Mouse (Mus musculus) kidney, adult 8-10 months (tissue): Measurements from ENCODE around the gene Ddr2.
"Not testable (repeated sequence)": the region's sequence is repeated elsewhere in the genome, so short reads cannot be mapped to it uniquely, and the experiment has no call there.

Source experiments
- DNase-seq, 2 experiments: peaks; one replicate each; pipeline ENCODE4 v3.0.0; 2022

The Ddr2 gene

DNA sequence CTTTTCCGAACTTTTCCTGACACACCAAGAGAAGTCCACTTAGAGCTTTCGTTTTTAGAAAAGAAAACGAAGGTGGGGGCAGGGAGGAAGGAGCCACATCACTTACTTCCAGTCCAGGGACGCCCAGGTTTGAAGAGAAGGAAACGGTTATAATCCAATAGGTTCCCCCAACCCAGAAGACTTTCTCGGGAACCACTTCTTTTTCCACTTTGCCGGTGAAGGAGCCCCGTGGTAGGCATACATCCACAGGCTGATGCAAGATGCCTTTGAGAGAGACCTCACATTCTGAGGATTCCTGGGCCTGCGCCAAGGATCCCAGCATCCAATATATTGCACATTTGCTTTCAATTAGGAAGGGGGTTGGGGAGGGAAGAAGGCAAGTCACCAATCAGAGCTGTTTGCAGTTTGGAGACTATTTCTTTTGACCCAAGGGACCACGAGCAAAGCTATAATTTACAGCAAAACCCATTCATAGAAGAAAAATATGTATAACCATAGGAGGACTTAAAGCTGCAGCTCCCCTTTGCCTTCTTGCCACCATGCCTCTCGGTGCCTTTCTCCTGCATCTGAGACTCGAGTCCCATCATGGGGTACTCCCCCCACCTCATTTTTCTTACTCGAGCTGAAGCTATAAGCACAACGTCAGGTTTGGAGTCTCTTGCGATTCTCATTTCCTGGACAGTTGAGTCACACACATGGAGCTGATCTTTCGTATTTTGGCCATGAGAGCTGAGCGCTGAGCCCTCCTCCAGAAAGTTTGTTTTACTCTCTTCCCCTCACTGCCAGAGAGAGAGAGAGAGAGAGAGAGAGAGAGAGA, at the start of gene Ddr2:
TSS of gene Ddr2 (minus strand) at position 247 of the 817 bp plus-strand sequence.
- DNase-seq: peak in 1 of 2 experiments; percentile 21

DNA sequence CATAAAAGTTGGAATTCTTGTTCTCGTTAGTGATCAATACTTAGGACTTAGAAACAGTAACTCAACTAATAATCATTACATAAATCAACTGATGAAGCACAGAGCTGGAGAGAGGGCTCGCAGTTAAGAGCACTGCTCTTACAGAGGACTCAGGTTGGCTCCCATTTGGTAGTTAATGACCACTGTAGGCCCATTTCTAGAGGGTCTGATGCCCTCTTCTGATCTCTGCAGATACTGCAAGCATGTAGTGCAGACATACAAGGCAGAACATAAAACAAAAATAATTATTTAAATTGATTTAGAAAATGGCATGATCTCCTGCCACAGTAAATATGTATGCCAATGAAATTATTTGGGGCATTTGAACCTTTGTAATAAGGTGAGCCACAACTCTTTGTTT, 49.1 kb upstream of the Ddr2 start:
- no peak for DNase-seq

DNA sequence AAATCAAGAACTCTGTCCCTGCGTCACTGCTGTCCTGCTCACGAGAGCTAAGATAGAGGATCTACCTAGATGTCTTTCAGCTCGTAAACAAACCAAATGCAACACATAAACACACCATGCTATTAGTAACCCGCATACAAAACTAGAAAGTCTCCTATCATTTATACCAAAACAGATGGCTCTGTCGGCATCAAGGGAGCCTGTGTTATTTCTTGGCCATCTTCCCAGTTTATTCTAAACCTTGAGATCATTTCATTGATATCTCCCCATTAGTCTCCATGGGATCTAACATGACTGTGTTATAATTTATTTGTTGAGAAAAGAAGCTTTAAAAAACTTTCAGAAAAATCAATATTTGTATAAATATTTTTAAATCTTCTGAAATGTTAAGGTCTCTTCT, 45.2 kb upstream of the Ddr2 start:
- DNase-seq: no peak

DNA sequence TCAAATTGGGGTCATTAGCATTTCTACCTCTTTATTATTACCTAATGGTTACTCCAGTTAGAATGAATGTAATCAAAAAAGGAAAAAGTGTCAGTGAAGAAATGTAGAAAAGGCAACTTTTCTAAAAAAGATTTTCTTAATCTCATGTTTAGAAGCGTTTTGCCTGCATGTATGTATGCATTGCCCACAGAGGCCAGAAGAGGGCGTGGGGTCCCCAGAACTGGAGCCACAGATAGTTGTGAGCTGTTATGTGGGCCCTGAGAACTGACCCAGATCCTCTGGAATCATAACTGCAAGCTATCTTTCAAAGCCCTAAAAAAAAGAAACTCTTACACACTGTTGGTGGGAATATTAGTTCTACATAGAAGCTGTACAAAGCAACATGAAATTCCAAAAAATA, 44.7 kb upstream of the Ddr2 start:
- no peak for DNase-seq

DNA sequence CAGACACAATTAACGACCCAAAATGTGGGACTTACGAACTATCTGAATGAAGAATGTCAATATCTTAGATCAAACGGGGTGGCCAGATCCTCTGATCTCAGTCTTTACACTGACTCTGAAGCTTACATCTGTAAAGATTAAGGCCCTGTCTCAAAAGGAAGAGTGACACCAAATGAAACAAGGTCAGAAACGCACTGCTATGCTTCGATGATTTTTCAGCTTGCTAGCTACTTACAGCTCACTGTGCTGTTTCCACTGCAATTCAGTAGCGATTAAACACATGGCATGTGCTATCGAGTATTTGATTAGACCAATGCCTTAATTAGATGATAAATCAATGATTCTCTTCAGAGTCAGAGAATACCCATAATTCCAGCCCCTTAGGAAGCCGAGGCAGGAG, 43.4 kb upstream of the Ddr2 start:
- DNase-seq: no peak

DNA sequence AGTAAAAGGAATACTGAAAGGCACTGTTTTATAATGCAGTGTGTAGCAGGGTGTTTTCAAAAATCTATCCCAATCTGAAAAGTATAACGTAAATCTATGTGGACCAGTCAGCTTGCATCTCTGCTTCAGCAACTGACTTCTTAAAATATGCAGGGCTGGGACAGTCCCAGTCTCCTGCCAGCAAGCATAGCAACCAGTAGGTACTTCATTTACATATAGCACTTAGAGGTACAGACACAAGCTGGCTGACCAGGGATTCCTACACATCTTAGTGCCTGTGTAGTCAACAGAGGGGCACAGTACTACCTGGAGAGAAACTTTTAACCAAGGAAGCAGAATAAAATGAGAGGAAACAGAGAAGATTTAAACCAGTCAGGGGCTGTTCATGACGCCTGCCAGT, 42.0 kb upstream of the Ddr2 start:
- DNase-seq: no peak

DNA sequence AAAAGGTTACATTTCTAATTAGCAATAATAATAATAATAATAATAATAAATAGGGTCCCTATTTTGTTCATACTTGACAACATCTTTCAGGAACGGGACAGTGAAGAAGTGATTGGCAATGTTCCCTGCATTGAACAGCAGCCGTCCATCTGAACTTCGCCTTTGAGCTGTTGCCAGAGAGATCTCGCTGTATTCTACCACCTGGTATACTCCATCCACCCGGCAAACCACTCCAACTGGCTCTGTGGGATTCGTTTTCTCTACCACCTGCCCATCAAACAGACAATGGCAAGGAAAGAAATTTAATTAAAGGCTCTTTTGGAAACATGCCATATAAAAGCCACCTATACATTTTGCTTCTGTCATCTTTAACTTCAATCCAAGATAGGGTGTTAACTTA, 40.3 kb upstream of the Ddr2 start:
- DNase-seq: no peak

DNA sequence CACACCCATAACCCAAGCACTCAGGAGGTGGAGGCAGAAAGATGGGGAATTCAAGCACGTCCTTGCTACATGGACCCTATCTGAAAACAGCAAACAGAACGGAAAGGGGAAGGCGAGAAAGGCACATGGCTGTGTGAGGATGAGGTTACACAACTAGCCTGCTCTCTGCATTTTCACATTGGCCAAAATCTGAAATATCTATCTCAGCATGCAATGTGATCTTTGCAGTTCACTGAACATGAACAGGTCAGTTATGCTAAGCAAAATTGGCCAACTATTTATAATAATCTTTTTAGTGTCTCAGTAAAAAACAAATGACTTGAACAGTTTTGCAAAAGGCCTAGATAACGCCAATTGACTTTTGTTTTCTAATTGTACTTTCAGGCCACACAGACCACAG, 39.2 kb upstream of the Ddr2 start:
- peak in 1 of 2 experiments; percentile 30 for DNase-seq

DNA sequence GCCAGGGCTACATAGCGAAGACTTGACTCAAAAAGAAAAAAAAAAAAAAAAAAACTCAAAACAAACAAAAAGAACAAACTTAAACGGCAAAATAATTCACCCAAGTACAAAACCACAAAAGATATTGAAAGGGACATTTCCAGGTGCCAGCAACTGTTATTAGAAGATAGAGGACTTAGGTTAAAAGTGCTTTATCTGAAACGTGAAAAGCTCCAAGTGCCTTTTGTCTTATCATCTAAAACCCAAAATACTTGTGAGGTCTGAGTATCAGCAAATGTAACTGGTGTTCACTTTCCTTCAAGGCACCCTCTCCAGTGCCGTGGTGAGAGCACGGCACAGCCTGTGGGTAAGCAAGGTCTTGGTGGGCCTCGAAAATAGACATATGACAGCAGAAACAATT, 38.0 kb upstream of the Ddr2 start:
- no peak for DNase-seq

DNA sequence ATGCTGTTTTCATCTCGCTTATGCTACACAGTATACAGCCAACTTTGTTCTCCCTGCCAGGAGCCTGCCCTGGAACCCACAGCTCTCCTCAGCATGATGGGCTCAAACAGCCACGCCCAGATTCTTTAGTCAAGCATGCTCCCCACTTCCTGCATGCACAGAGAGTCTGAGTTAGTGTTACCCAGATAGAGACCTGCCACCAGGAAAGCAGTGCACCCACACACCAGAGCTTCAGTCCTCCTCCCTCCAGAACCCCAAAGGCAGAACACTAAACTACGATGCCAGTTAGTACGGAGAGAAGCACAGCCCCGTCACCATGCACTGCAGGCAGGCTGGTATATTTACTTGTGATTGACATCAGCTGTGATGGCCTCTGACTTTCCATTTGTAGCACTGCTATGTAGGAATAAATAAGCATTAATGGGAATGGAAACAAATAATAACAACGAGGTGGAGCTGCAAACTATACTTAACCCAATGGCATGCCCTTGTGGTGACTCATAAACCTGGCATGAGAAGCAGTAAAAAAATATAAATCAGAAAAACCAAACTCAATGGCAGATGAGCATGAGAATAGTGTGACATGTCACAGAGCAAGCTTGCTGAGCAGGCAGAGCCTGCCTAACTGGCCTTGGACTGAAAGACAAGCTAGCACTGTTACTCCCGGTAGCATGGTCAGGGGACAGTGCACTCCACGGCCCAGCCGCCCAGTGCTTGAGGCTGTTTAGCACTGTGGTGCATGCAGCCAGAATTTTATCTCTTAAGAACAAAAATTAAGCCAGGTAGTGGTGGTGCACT, 37.3 kb upstream of the Ddr2 start:
- DNase-seq: no peak

DNA sequence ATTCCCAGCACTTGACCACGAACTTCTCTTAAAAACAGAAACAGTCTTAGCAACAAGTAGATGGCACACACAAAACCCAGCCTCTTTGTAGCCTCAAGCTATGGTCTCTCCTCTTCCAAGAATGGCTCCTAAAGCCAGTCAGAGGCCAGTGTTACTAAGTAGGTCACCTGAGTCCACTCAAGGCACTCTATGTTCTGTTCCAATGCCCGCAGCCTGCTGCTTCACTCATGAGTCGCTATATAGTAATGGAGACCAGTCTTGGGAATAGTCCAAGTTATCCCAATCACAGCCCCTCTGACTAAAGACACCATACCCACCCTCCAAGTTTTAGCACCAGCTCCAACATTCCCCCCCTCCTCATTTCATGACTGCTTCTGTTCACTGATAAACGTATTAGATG, 35.0 kb upstream of the Ddr2 start:
- no peak for DNase-seq

DNA sequence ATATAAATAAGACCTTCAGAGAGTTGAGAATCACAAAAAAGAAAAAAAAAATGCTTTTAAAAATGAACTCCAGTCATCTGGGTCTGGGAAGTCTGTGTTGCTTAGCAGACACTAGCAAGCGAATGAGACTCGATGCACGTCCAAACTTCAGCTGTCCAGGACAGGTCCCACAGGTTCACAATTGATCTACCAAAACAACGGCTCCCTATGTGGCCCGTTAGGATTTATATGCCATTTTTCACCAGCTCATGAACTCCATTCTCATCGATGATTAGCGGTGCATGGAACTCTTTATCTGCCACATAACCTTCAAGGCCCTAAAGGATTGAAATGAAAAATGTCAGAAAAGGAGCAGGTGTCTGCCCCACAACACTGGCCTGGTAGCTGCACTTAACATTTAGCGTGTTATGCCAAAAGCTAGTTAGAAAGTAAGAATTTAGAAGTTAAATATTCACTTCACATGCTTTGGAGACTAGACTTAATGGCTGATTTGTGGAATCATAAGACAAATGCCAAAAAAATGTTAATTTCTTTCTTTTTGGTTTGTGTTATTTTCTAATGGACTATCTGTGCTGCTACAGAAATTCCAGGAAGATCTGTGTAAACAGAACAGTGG, 31.8 kb upstream of the Ddr2 start:
- peak; percentile 55 to 67 for DNase-seq

DNA sequence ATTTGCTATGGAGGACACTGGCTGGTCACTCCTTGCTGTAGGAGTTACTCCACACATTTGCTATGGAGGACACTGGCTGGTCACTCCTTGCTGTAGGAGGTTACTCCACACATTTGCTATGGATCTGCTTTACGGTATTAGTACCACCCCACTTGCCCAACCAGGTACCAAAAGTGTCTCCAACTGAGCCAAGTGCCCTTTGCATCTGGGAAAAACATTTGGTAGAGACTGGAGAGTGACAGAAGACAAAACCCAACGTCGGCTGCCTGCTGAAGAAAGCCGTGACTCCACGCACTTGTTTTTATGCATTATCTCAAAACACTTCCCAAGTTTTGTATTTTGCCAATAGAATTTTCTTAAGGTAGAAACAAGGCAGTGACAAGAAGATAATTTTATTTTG, 31.1 kb upstream of the Ddr2 start:
- DNase-seq: no peak

DNA sequence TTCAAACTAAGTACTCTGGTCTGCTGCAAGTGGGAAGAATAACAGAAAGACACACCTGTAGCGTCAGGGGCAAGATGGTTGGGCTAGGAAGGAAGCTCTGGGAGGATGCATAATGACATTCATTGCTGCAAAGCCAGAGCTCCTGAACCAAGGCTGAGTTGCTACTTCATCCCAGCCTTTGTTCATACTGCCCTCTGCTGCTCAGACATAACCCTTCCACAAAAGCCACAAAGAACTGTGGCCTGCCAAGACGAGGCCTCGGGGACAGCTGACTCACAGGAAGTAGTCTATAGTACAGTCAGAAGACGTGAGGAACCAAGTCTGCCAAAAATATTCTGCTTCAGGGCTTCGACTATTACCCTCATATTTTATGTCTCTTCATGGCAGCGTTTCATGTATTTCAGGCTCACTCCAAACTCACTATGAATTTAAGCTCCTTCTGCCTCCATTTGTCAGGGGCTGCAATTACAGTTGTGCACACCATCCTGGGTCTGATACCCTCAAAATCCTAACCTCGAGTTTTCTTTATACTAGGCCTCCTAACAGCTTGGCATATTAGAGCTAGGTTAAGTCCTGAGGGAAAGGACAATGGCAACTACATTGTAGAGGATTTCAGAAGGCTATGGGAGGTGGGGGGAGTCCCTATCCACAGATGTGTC, 25.9 kb upstream of the Ddr2 start:
- peak; percentile 74 to 82 for DNase-seq

DNA sequence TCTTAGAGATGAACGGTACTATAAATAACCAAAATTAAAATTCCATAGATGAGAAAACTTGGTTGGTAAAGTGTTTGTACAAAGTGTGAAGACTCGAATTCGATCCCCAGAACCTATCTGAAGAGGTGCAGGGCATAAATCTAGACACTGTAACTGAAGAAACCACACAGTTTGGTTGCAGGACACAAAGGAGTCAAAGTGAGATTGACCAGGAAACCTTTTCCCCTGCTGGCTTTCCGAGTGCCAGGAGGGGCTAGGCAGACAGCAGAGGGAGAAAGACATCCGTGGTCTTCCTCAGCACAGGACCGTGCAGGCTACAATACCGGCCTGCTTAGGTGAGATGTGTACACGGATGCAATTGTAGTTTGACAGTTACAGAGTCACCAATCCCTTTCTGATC, 23.7 kb upstream of the Ddr2 start:
- no peak for DNase-seq

DNA sequence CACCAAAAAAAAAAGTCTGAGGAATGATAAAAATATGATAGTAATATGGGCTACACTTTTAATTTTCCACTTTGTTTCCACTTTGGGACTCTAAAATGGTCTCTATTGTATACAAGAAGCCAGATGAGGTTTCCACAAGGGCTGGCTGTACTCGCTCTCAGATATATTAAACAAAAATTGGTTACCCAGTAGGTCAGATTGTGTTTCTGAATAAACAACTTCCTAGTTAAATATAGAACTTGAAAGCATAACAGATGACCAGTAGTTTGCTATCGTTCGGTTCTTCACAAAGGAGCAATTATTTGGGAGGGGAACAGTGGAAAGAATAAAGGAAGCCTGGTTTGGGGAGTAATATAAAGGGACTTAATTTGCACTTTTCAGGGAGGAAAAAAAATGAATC, 20.4 kb upstream of the Ddr2 start:
- no peak for DNase-seq

DNA sequence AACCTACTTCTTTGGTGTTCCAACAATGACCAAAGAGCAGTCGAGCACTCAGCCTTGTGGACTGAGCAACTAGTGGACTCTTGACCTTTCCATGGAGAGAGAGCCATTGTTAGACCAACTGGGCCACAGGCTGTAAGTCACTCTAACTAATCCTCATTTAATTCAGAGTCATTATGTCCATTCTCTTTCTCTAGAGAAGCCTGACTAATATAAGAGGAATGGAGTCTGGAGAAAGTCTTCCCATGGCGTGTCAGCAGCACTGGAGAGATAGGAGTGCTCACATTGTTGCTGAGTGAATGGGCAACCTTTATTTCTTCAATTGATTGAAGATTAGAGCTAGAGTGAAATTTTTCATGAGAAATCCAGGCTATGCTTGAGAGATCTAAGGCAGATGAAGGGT, 14.1 kb upstream of the Ddr2 start:
- no peak for DNase-seq

DNA sequence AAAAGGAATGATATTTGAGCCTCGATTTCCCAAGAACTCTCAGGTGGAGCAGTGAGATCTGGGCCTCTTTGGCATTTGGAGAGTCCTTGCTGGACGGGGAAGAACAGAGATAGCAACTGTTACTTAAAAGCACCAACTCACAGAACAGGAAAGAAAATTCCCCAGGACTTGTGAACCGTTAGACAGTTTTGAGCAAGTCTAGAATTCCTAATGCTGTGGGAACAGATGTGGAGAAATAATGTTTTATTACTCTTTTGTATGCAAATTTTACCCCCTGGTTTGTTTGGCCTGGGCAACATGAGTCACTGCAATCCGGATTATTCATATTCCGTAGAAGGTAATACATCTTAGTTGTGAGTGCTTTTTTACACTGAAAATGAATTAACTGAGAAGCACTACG, 3.1 kb upstream of the Ddr2 start:
- no peak for DNase-seq

DNA sequence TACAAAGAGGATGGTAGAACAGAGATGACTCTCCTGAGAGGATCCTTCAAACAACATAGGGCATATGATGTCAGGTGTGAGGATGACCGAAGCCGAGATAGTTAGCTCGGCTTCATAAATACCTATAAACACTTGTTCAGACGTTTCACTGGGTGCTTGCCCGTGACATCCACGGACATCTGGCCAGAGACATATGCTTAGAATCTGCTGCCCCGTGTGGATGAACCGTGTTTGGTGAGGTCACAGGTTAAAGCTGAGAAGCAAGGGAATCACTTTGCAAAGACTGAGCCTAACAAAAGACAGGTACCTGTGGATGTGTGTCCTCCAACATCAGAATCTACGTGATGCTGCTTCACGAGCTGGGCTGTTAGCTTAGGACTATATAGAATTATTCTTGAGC, 1.7 kb upstream of the Ddr2 start:
- DNase-seq: no peak

DNA sequence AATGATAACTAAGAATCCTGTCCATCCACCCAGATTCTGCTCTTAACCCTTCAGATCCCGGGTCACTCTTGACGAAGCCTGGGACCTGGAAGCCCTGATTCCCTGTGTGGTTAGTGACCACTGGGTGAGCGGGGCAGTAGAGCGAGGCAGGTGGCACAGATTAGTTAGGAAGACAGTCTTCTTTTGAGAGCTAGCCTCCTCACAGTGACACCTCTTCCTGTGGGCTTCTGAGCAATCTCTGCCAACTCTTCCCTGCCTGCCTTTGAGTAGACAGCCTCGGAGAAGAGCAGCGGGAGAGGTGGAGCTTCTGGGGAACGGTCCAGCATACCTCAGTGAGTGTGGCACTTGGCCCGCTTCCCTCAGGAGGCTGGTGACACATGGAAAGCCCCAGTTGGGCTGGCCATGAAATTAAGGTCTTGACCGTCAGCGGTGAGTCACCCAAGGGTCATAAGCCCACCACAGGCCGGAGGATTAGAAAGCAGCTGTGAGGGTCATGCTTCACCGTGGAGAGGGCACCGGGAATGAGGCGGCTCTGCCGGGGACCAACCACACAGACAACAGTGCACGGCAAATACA, 1.2 kb upstream of the Ddr2 start:
- DNase-seq: no peak

DNA sequence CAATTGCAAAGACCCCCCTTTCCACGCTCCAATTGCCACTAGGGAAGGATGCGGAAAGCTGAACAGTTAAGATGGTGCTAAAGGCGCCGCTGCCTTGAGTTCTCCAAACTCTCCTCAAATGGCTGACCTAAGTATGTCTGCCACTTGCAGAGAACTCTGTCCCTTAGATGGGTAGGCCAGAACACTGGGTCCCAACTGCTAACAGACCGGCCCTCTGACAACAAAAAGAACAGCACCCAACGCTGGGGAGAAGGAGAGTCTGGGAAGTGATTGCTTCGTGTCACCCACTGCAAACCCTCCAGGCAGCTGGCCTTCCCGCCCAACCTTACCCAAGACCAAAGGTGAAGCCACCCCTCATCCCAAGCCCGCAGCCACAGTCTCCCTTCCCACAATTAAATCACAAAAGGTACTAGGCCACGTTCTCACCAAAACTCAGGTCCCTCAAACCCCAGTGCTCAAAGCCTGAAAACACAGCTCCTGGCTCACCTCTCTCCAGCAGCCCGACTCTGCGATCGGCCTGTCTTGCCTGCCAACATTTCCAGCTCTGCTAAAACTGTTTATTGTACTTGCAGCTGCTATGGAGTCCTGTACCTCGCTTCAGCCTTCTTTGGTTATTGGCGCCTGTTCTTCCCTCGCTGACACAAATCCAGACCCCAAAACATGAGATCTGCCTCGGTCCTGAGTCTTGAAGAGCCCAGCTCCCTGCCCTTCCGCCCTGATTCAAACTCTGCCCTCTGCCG, 616 bp downstream of the Ddr2 start:
- no peak for DNase-seq

DNA sequence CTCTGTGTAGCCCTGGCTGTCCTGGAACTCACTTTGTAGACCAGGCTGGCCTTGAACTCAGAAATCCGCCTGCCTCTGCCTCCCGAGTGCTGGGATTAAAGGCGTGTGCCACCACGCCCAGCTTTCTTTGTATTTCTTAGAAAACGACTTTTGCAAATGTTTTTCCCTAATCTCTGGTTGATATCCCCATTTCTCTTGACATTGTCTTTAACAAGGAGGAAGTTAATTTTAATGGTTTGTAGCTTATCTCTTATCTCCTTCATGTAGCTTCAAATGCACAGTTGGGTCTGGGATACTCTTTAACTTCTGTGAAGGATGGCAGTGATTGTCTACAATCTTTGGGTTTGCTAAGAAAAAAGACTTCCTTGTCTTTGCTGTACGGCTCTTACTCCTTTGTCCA, 7.7 kb downstream of the Ddr2 start:
- DNase-seq: not testable (repeated sequence)
